Comparison of ENCODE assay signal across 9 mouse cellular contexts in the genomic region with DNA sequence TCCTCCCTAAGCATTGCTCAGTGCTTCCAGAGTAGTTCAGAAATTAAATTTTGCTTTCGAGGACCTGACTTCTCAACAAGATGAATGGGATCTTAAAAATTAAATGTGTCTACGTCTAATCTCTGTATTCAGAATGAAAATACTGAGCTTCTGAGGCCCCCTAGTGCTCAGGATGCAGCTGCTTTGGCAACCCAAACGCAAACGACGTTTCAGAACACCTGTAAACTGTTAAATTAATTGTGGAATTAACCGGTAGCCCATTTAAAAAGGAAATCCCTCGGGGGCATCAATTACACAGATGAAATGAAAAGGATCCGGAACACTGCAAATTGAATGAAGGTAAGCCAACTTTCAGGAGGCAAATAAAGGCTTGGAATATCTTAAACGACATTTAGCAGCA. TPM values are rescaled to one million over a fixed set of nuclear protein-coding genes. Genes with fewer than 3 reads are reported as not detected.
A peak's percentile ranks its signal among the peaks of the same experiment; 100 is the strongest.
DNase-seq lines count a peak whose midpoint lies in the region; ATAC-seq and TF ChIP-seq lines count a peak whose summit lies in the region.
"Had no signal": no experiment of that assay in that cellular context is flagged by ENCODE, and none has a peak within 500 bp of the region (broad histone marks: within the 10 kb centered on the region; RNA-seq: fewer than 3 reads in every experiment).

No protein-coding gene starts in this region.

- no peak overlapping the region for H3K27ac ChIP-seq in heart, embryonic 12.5 days (ENCODE audit: poor library complexity, severe bottlenecking)
- H3K27ac ChIP-seq in lung, postnatal 0 days (ENCODE audit: low read length) = no peak overlapping the region
- H3K27ac ChIP-seq: heart, embryonic 13.5 days; midbrain, embryonic 12.5 days had no signal

- 60% methylated on average over 9 of the region's 9 CpGs for WGBS in heart, embryonic 12.5 days
- WGBS in lung, postnatal 0 days = 45% methylated on average over 9 of the region's 9 CpGs

- H3K4me1 ChIP-seq in heart, embryonic 12.5 days (replicated peaks) = no peaks in the 10 kb centered on the region
- H3K4me1 ChIP-seq in lung, postnatal 0 days (ENCODE audit: insufficient read depth, low read depth, low read length) = no peaks in the 10 kb centered on the region
- H3K4me1 ChIP-seq: heart, embryonic 13.5 days; midbrain, embryonic 12.5 days had no signal

- no peaks in the 10 kb centered on the region for H3K36me3 ChIP-seq in heart, embryonic 12.5 days
- H3K36me3 ChIP-seq in lung, postnatal 0 days (ENCODE audit: insufficient read depth, low read length) = no peaks in the 10 kb centered on the region
- peaks cover 2% of the 10 kb centered on the region; the same call in 1 of the 2 replicates for H3K36me3 ChIP-seq in splenic B cell, adult 2 months (ENCODE audit: control insufficient read depth, insufficient read depth, low read length, poor library complexity, severe bottlenecking)
- H3K36me3 ChIP-seq: heart, embryonic 13.5 days; midbrain, embryonic 12.5 days had no signal

- no peaks in the 10 kb centered on the region for H3K9me3 ChIP-seq in heart, embryonic 12.5 days (replicated peaks)
- H3K9me3 ChIP-seq in lung, postnatal 0 days (ENCODE audit: low read length) = no peaks in the 10 kb centered on the region
- H3K9me3 ChIP-seq: heart, embryonic 13.5 days; midbrain, embryonic 12.5 days had no signal

- TF ChIP-seq CTCF in lung, postnatal 0 days (IDR thresholded peaks at IDR 0.05) = peak; percentile 61

- DNase-seq in heart, postnatal 4 days = peak; percentile 13
- DNase-seq in lung, postnatal 0 days (ENCODE audit: low spot score) = peak; percentile 16
- no peak for DNase-seq in lung, postnatal 4 days
- DNase-seq in embryo, embryonic 10.5 days (ENCODE audit: low spot score) = peak; percentile 33
- peak; percentile 19 for DNase-seq in splenic B cell, adult 2 months (ENCODE audit: low read depth, low spot score)
- no peak for DNase-seq in cerebellum, postnatal 25 days

- no peak overlapping the region for H3K4me2 ChIP-seq in heart, embryonic 12.5 days
- H3K4me2 ChIP-seq in lung, postnatal 0 days (replicated peaks; ENCODE audit: low read depth, low read length) = no peak overlapping the region
- H3K4me2 ChIP-seq: heart, embryonic 13.5 days; midbrain, embryonic 12.5 days had no signal

- ATAC-seq in heart, embryonic 12.5 days (ENCODE audit: insufficient number of reproducible peaks, low FRiP score) = no peak
- no peak for ATAC-seq in lung, postnatal 0 days

- no peak for TF ChIP-seq EP300 in lung, postnatal 0 days (IDR thresholded peaks at IDR 0.05)

- H3K27me3 ChIP-seq in heart, embryonic 12.5 days (replicated peaks) = no peaks in the 10 kb centered on the region
- no peaks in the 10 kb centered on the region for H3K27me3 ChIP-seq in lung, postnatal 0 days (replicated peaks; ENCODE audit: insufficient read depth, low read length)
- H3K27me3 ChIP-seq in splenic B cell, adult 2 months (ENCODE audit: control insufficient read depth, insufficient read depth, low read length, poor library complexity, severe bottlenecking) = no peaks in the 10 kb centered on the region
- H3K27me3 ChIP-seq: midbrain, embryonic 12.5 days had no signal

- no peak overlapping the region for H3K9ac ChIP-seq in heart, embryonic 12.5 days
- no peak overlapping the region for H3K9ac ChIP-seq in lung, postnatal 0 days (replicated peaks; ENCODE audit: low read depth)
- H3K9ac ChIP-seq: heart, embryonic 13.5 days; midbrain, embryonic 12.5 days had no signal

- H3K4me3 ChIP-seq in heart, embryonic 12.5 days = no peak overlapping the region
- no peak overlapping the region for H3K4me3 ChIP-seq in lung, postnatal 0 days (ENCODE audit: low read depth, low read length)
- H3K4me3 ChIP-seq: heart, embryonic 13.5 days; midbrain, embryonic 12.5 days had no signal

RNA-seq across cellular contexts. Expression of a gene that starts 42.9 kb away (rescaled TPM):
- total RNA-seq in heart, postnatal 4 days (2021) = 1 to 10 TPM; 1.7 to 2.3 TPM
- 0.77 and 1.0 TPM in 2 replicates for polyA plus RNA-seq in heart, embryonic 12.5 days (2016; fragmentation: Nextera tagmentation; extraction: Ambion mirVana)
- polyA plus RNA-seq in lung, postnatal 0 days (2015; fragmentation: Nextera tagmentation; extraction: Ambion mirVana) = 1.2 and 1.5 TPM in 2 replicates

Comparison
In these comparisons a context has a peak if more than half of its experiments do, and no peak if none do; other contexts are left out.
1. DNase-seq: peak in heart, postnatal 4 days (single experiment), lung, postnatal 0 days (single experiment), embryo, embryonic 10.5 days (single experiment) and splenic B cell, adult 2 months (single experiment); none in lung, postnatal 4 days (0 of 2) and cerebellum, postnatal 25 days (0 of 2).